In the genomic region with DNA sequence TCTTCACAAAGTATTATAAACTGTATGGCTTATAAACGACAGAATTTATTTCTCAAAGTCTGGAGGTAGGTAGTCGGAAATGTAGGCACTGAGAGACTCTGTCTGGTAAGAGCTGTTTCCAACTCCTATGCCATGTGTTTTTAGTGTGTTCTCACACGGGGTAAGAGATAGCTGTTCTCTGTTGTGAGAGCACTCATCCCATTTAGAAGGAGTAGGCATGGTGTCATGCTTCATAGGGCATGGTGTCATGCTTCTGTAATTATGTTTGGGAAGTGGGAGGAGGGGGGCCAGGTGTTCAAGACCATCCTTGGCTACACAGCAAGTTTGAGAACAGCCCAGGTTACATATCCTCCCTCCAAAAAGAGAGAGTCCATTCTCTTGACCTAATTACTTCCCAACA, we compare ENCODE assay signal across 49 mouse cellular contexts. TPM values are rescaled to one million over a fixed set of nuclear protein-coding genes. Genes with fewer than 3 reads are reported as not detected.
"Had no signal": no experiment of that assay in that cellular context is flagged by ENCODE, and none has a peak within 500 bp of the region (broad histone marks: within the 10 kb centered on the region; RNA-seq: fewer than 3 reads in every experiment).

No protein-coding gene starts in this region.

- H3K4me3 ChIP-seq: heart, adult 2 months; heart, embryonic 10.5 days; heart, embryonic 12.5 days; heart, embryonic 13.5 days; heart, embryonic 15.5 days; hindbrain, embryonic 10.5 days; hindbrain, embryonic 12.5 days; hindbrain, embryonic 13.5 days; hindbrain, embryonic 15.5 days; intestine, embryonic 15.5 days; layer of hippocampus, adult 2 months; left cerebral cortex, adult 2 months had no signal

- ATAC-seq: hindbrain, embryonic 16.5 days; hindbrain, postnatal 0 days; inflammation-experienced regulatory T-cells, adult 6 months; intestine, embryonic 15.5 days; intestine, embryonic 16.5 days; intestine, postnatal 0 days had no signal

- H3K9ac ChIP-seq: heart, embryonic 12.5 days; heart, embryonic 13.5 days; heart, embryonic 15.5 days; hindbrain, embryonic 12.5 days; hindbrain, embryonic 13.5 days; hindbrain, embryonic 14.5 days; hindbrain, embryonic 15.5 days; intestine, embryonic 15.5 days had no signal

- H3K27ac ChIP-seq: heart, adult 2 months; heart, embryonic 10.5 days; heart, embryonic 13.5 days; heart, embryonic 15.5 days; hindbrain, embryonic 10.5 days; hindbrain, embryonic 12.5 days; hindbrain, embryonic 13.5 days; hindbrain, embryonic 14.5 days; hindbrain, embryonic 15.5 days; hindbrain, postnatal 0 days; intestine, embryonic 15.5 days; kidney, postnatal 0 days; layer of hippocampus, adult 2 months; left cerebral cortex, adult 2 months had no signal

- H3K27me3 ChIP-seq: heart, embryonic 12.5 days; heart, embryonic 13.5 days; heart, embryonic 15.5 days; hindbrain, embryonic 12.5 days; hindbrain, embryonic 13.5 days; hindbrain, embryonic 15.5 days; intestine, embryonic 15.5 days had no signal

- H3K4me2 ChIP-seq: heart, embryonic 11.5 days; heart, embryonic 12.5 days; heart, embryonic 13.5 days; heart, embryonic 15.5 days; hindbrain, embryonic 12.5 days; hindbrain, embryonic 13.5 days; hindbrain, embryonic 14.5 days; hindbrain, embryonic 15.5 days; intestine, embryonic 15.5 days had no signal

- H3K9me3 ChIP-seq: heart, embryonic 10.5 days; heart, embryonic 12.5 days; heart, embryonic 13.5 days; heart, embryonic 15.5 days; hindbrain, embryonic 10.5 days; hindbrain, embryonic 12.5 days; hindbrain, embryonic 13.5 days; hindbrain, embryonic 15.5 days; intestine, embryonic 15.5 days had no signal

- H3K4me1 ChIP-seq: heart, embryonic 10.5 days; heart, embryonic 12.5 days; heart, embryonic 13.5 days; heart, embryonic 15.5 days; hindbrain, embryonic 10.5 days; hindbrain, embryonic 12.5 days; hindbrain, embryonic 13.5 days; hindbrain, embryonic 15.5 days; intestine, embryonic 15.5 days had no signal

- DNase-seq: heart, adult 2 months; heart, postnatal 10 days; heart, postnatal 36 days; heart, postnatal 4 days; kidney, adult 11 months; kidney, adult 18-20 months; kidney, adult 2 months; kidney, adult 8-10 months; kidney, adult 9 months; kidney, postnatal 14 days; kidney, postnatal 25 days; layer of hippocampus, adult 9-11 months; layer of hippocampus, postnatal 36 days had no signal

- H3K36me3 ChIP-seq: heart, embryonic 10.5 days; heart, embryonic 12.5 days; heart, embryonic 13.5 days; heart, embryonic 15.5 days; hindbrain, embryonic 10.5 days; hindbrain, embryonic 12.5 days; hindbrain, embryonic 13.5 days; hindbrain, embryonic 15.5 days; intestine, embryonic 15.5 days had no signal

RNA-seq across cellular contexts. Expression of gene Gm10203, which starts 22.4 kb away (rescaled TPM):
- total RNA-seq: heart, adult 2 months; heart, adult 8-10 months; heart, postnatal 10 days; heart, postnatal 25 days; heart, postnatal 36 days; heart, postnatal 4 days; hematopoietic stem cell, adult 5-6 weeks; hindbrain, postnatal 0 days; layer of hippocampus, adult 18-20 months; layer of hippocampus, adult 2 months; layer of hippocampus, adult 8-10 months; layer of hippocampus, postnatal 10 days; layer of hippocampus, postnatal 14 days; layer of hippocampus, postnatal 25 days; layer of hippocampus, postnatal 36 days; left cerebral cortex, adult 18-20 months; left cerebral cortex, adult 2 months; left cerebral cortex, adult 8-10 months; left cerebral cortex, postnatal 10 days had no signal
- polyA plus RNA-seq: heart, adult 2 months; heart, embryonic 10.5 days; heart, embryonic 11.5 days; heart, embryonic 12.5 days; heart, embryonic 13.5 days; heart, embryonic 14.5 days; heart, embryonic 15.5 days; heart, embryonic 16.5 days; heart, postnatal 0 days; hindbrain, embryonic 10.5 days; hindbrain, embryonic 11.5 days; hindbrain, embryonic 12.5 days; hindbrain, embryonic 13.5 days; hindbrain, embryonic 14.5 days; hindbrain, embryonic 15.5 days; hindbrain, embryonic 16.5 days; hindbrain, postnatal 0 days; inflammation-experienced regulatory T-cells, adult 6 months; intestine, embryonic 14.5 days; intestine, embryonic 15.5 days; intestine, embryonic 16.5 days; intestine, postnatal 0 days; kidney, adult 2 months; kidney, postnatal 0 days; large intestine, adult 2 months had no signal
